In the genomic region with DNA sequence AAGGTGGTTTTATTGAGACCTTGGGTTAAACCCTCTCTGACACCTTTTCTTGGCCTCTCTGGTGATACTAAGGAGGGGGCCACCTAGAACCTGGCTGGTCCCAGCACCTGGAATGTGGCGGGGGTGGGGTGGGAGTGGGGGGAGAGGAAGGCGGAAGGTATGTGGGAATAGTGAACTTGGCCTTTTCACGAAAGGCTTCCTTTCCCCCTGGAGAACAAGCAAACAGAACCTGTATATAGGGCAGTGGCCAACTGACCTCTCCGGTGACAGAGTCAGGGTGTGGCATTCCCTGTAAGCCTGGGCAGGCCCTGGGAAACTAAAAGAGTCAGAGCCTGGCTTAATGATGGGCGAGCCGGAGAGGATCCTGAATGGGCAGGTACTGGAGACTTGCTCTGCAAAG, we compare ENCODE assay signal across 20 mouse cellular contexts. TPM values are rescaled to one million over a fixed set of nuclear protein-coding genes. Genes with fewer than 3 reads are reported as not detected.
DNase-seq lines count a peak whose midpoint lies in the region; ATAC-seq and TF ChIP-seq lines count a peak whose summit lies in the region.
"Had no signal": no experiment of that assay in that cellular context is flagged by ENCODE, and none has a peak within 500 bp of the region (broad histone marks: within the 10 kb centered on the region; RNA-seq: fewer than 3 reads in every experiment).

No protein-coding gene starts in this region.

- no peaks in the 10 kb centered on the region for H3K27me3 ChIP-seq in liver, embryonic 13.5 days
- H3K27me3 ChIP-seq in liver, embryonic 12.5 days (replicated peaks): no peaks in the 10 kb centered on the region; the same call in 1 of the 2 replicates
- no peaks in the 10 kb centered on the region for H3K27me3 ChIP-seq in ES-Bruce4 (ENCODE audit: control insufficient read depth, insufficient read depth, low read length, poor library complexity, severe bottlenecking)
- H3K27me3 ChIP-seq: heart, embryonic 12.5 days; intestine, embryonic 15.5 days had no signal

- no peak for ATAC-seq in liver, embryonic 13.5 days (ENCODE audit: low read depth)
- no peak for ATAC-seq in liver, embryonic 12.5 days
- ATAC-seq: activated CD4-positive, CD25-positive, alpha-beta regulatory T cell, adult 4 months; CD4-positive, CD25-positive, alpha-beta regulatory T cell, adult 4 months; forebrain, embryonic 16.5 days; intestine, embryonic 15.5 days had no signal

- no peak for TF ChIP-seq POLR2A in ES-Bruce4 (IDR thresholded peaks at IDR 0.05; ENCODE audit: insufficient read depth, low read length)

- WGBS in liver, embryonic 13.5 days (ENCODE audit: insufficient replicate concordance): 82% methylated on average over 6 of the region's 6 CpGs
- WGBS in liver, embryonic 12.5 days (ENCODE audit: insufficient replicate concordance): 79% methylated on average over 6 of the region's 6 CpGs

- no peak overlapping the region for H3K4me3 ChIP-seq in liver, embryonic 13.5 days (replicated peaks)
- no peak overlapping the region for H3K4me3 ChIP-seq in liver, embryonic 12.5 days
- no peak overlapping the region for H3K4me3 ChIP-seq in ES-Bruce4 (ENCODE audit: low read depth, low read length)
- H3K4me3 ChIP-seq: heart, adult 2 months; heart, embryonic 12.5 days; hindbrain, embryonic 10.5 days; intestine, embryonic 15.5 days had no signal

- no peak for TF ChIP-seq CTCF in ES-Bruce4 (IDR thresholded peaks at IDR 0.05; ENCODE audit: low read depth, low read length)

- H3K9me3 ChIP-seq in liver, embryonic 13.5 days (replicated peaks): no peaks in the 10 kb centered on the region
- H3K9me3 ChIP-seq in liver, embryonic 12.5 days (replicated peaks): no peaks in the 10 kb centered on the region
- no peaks in the 10 kb centered on the region for H3K9me3 ChIP-seq in ES-Bruce4 (replicated peaks; ENCODE audit: control insufficient read depth, insufficient read depth, low read length, poor library complexity, severe bottlenecking)
- H3K9me3 ChIP-seq: heart, embryonic 12.5 days; hindbrain, embryonic 10.5 days; intestine, embryonic 15.5 days had no signal

- 0 out of 2 replicates have a peak overlapping the region, but pooled peaks have one; percentile 14 for H3K27ac ChIP-seq in liver, embryonic 13.5 days
- no peak overlapping the region for H3K27ac ChIP-seq in liver, embryonic 12.5 days
- H3K27ac ChIP-seq in ES-Bruce4 (ENCODE audit: insufficient read depth, low read length): peak overlapping the region; percentile 76; the same call in 1 of the 2 replicates
- H3K27ac ChIP-seq: heart, adult 2 months; hindbrain, embryonic 10.5 days; hindbrain, embryonic 14.5 days; intestine, embryonic 15.5 days had no signal

- no peak overlapping the region for H3K4me2 ChIP-seq in liver, embryonic 13.5 days
- no peak overlapping the region for H3K4me2 ChIP-seq in liver, embryonic 12.5 days
- H3K4me2 ChIP-seq: heart, embryonic 12.5 days; hindbrain, embryonic 14.5 days; intestine, embryonic 15.5 days had no signal

- no peaks in the 10 kb centered on the region for H3K36me3 ChIP-seq in liver, embryonic 13.5 days
- H3K36me3 ChIP-seq in liver, embryonic 12.5 days: peaks cover 3% of the 10 kb centered on the region; the same call in 1 of the 2 replicates
- no peaks in the 10 kb centered on the region for H3K36me3 ChIP-seq in ES-Bruce4 (ENCODE audit: control insufficient read depth, insufficient read depth, low read length, poor library complexity, severe bottlenecking)
- H3K36me3 ChIP-seq: heart, embryonic 12.5 days; hindbrain, embryonic 10.5 days; intestine, embryonic 15.5 days had no signal

- peaks cover 55% of the 10 kb centered on the region for H3K4me1 ChIP-seq in liver, embryonic 13.5 days (replicated peaks)
- peaks cover 50% of the 10 kb centered on the region for H3K4me1 ChIP-seq in liver, embryonic 12.5 days
- peaks cover 5% of the 10 kb centered on the region for H3K4me1 ChIP-seq in ES-Bruce4 (ENCODE audit: control insufficient read depth, insufficient read depth, low read length)

- no peak for TF ChIP-seq EP300 in ES-Bruce4 (IDR thresholded peaks at IDR 0.05; ENCODE audit: insufficient read depth, low read depth, low read length)

- no peak for DNase-seq in liver, embryonic 13.5 days
- DNase-seq in R1 (ENCODE audit: low read depth, low spot score) (peak; percentile 71), MN1 (ENCODE audit: low spot score) (no peak)
- no peak for DNase-seq in urinary bladder, postnatal 36 days (ENCODE audit: low spot score in 2 of 2)
- DNase-seq: cerebellum, adult 11-12 months; cerebellum, adult 9-10 months; gastrocnemius, postnatal 10 days; heart, adult 2 months had no signal

- H3K9ac ChIP-seq in liver, embryonic 13.5 days: no peak overlapping the region
- H3K9ac ChIP-seq in liver, embryonic 12.5 days: no peak overlapping the region
- no peak overlapping the region for H3K9ac ChIP-seq in ES-Bruce4 (ENCODE audit: low read depth, poor library complexity, severe bottlenecking)
- H3K9ac ChIP-seq: heart, embryonic 12.5 days; hindbrain, embryonic 14.5 days; intestine, embryonic 15.5 days had no signal

RNA-seq across cellular contexts. Expression of gene Sppl3, which starts 1.8 kb away (rescaled TPM):
- 4.2 and 4.7 TPM in 2 replicates for polyA plus RNA-seq in liver, embryonic 13.5 days (2015; fragmentation: Nextera tagmentation; extraction: Ambion mirVana)
- polyA plus RNA-seq in liver, embryonic 12.5 days (2016; fragmentation: Nextera tagmentation; extraction: Ambion mirVana): 19.3 and 23.7 TPM in 2 replicates
- 69.2 and 80.9 TPM in 2 replicates for polyA plus RNA-seq in ES-Bruce4 (2011; ENCODE audit: insufficient read depth, insufficient read length, low read depth, missing spikeins)

RNA-seq across cellular contexts. Expression of gene Hnf1a, which starts 38.2 kb away (rescaled TPM):
- polyA plus RNA-seq in liver, embryonic 13.5 days (2015; fragmentation: Nextera tagmentation; extraction: Ambion mirVana): 2.4 and 2.9 TPM in 2 replicates
- 3.8 and 3.9 TPM in 2 replicates for polyA plus RNA-seq in liver, embryonic 12.5 days (2016; fragmentation: Nextera tagmentation; extraction: Ambion mirVana)
- polyA plus RNA-seq in ES-Bruce4 (2011; ENCODE audit: insufficient read depth, insufficient read length, low read depth, missing spikeins): 1.3 and 1.9 TPM in 2 replicates
- polyA plus RNA-seq: embryonic facial prominence, embryonic 11.5 days; forebrain, embryonic 11.5 days; frontal cortex, adult 2 months; heart, adult 2 months; hindbrain, embryonic 10.5 days; hindbrain, embryonic 14.5 days had no signal
